Comparison of ENCODE assay signal across 8 mouse cellular contexts in the genomic region with DNA sequence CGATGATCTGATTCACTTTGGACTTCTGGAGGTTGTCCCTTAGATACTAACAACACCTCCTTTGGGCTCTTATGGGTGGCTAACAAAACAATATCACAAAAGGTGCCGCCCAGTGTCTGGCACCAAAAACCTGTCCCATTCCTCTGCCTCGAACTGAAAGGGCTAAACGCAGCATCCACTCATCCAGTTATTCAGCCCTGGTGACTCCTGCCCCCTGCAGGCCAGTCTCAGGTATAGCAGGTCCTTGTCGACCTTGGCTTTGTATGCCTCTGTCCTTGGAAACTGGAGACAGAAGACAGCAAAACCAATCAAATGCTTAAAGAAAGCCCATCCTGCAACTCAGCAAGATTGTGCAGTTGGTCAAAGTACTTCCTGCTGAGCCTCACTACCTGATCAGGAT. TPM values are rescaled to one million over a fixed set of nuclear protein-coding genes. Genes with fewer than 3 reads are reported as not detected.
DNase-seq lines count a peak whose midpoint lies in the region.

No protein-coding gene starts in this region.

- peak; percentile 41 for DNase-seq in gastrocnemius, adult 18-20 months (ENCODE audit: low spot score)
- no peak for DNase-seq in gastrocnemius, postnatal 25 days
- peak; percentile 25 to 53 for DNase-seq in spleen, adult 18-20 months
- no peak for DNase-seq in spleen, adult 12 weeks (ENCODE audit: low spot score)
- peak; percentile 66 for DNase-seq in embryo, embryonic 10.5 days (ENCODE audit: low spot score)
- DNase-seq in mesoderm, embryonic 11.5 days (ENCODE audit: low read depth, low spot score): peak; percentile 56
- no peak for DNase-seq in frontal cortex, postnatal 25 days (ENCODE audit: low spot score in 2 of 2)
- no peak for DNase-seq in heart, adult 11 months

RNA-seq across cellular contexts. Expression of gene Cabp1, which starts 5.4 kb away (rescaled TPM):
- 1 to 10 TPM in 1 of 2 experiments, under 1 TPM in 1; 0.50 to 1.2 TPM for total RNA-seq in gastrocnemius, adult 18-20 months (2021)
- total RNA-seq in gastrocnemius, postnatal 25 days (2021): 1 to 10 TPM; 1.6 TPM

RNA-seq across cellular contexts. Expression of gene Mlec, which starts 30.8 kb away (rescaled TPM):
- total RNA-seq in gastrocnemius, adult 18-20 months (2021): 100 to 1,000 TPM; 149 to 158 TPM
- total RNA-seq in gastrocnemius, postnatal 25 days (2021): 100 to 1,000 TPM; 156 to 196 TPM

RNA-seq across cellular contexts. Expression of gene Pop5, which starts 46.8 kb away (rescaled TPM):
- 10 to 100 TPM; 34.9 to 39.3 TPM for total RNA-seq in gastrocnemius, adult 18-20 months (2021)
- 10 to 100 TPM; 29.2 to 30.7 TPM for total RNA-seq in gastrocnemius, postnatal 25 days (2021)

RNA-seq across cellular contexts. Expression of gene Unc119b, which starts 54.0 kb away (rescaled TPM):
- total RNA-seq in gastrocnemius, adult 18-20 months (2021): 10 to 100 TPM; 11.1 to 12.4 TPM
- 10 to 100 TPM; 10.2 to 12.9 TPM for total RNA-seq in gastrocnemius, postnatal 25 days (2021)

Comparison
In these comparisons a context has a peak if more than half of its experiments do, and no peak if none do; other contexts are left out.
1. DNase-seq: peak in gastrocnemius, adult 18-20 months (single experiment), spleen, adult 18-20 months (2 of 2), embryo, embryonic 10.5 days (single experiment) and mesoderm, embryonic 11.5 days (single experiment); none in gastrocnemius, postnatal 25 days (single experiment), spleen, adult 12 weeks (single experiment), frontal cortex, postnatal 25 days (0 of 2) and heart, adult 11 months (single experiment).